Mouse (Mus musculus): ENCODE results near the gene Muc13.

- TF ChIP-seq CTCF (IDR thresholded peaks at IDR 0.05; ENCODE audit: borderline replicate concordance, extremely low read depth, insufficient read depth, insufficient read length) (no peak), POLR2A (IDR thresholded peaks at IDR 0.05; ENCODE audit: borderline replicate concordance, extremely low read depth, insufficient read depth, insufficient read length, poor library complexity, severe bottlenecking) (no peak)
Measured at GRCm38 (mm10) chr16:33755961-33756360, 37.9 kb upstream of the Muc13 start.
